In genomic region chr5:28170081-28170480, GRCm38 (mm10) we compare ENCODE assay signal across 18 mouse cellular contexts. TPM values are rescaled to one million over a fixed set of nuclear protein-coding genes. Genes with fewer than 3 reads are reported as not detected.
DNase-seq lines count a peak whose midpoint lies in the region; ATAC-seq and TF ChIP-seq lines count a peak whose summit lies in the region.
"Had no signal": no experiment of that assay in that cellular context is flagged by ENCODE, and none has a peak within 500 bp of the region (broad histone marks: within the 10 kb centered on the region; RNA-seq: fewer than 3 reads in every experiment).

No protein-coding gene starts in this region.

- H3K9me3 ChIP-seq in intestine, postnatal 0 days (ENCODE audit: control insufficient read depth): no peaks in the 10 kb centered on the region
- H3K9me3 ChIP-seq in intestine, embryonic 16.5 days (ENCODE audit: control insufficient read depth, low read length): no peaks in the 10 kb centered on the region
- H3K9me3 ChIP-seq in hindbrain, embryonic 15.5 days: no peaks in the 10 kb centered on the region
- no peaks in the 10 kb centered on the region for H3K9me3 ChIP-seq in midbrain, postnatal 0 days (ENCODE audit: low read length)
- H3K9me3 ChIP-seq in forebrain, embryonic 15.5 days: no peaks in the 10 kb centered on the region
- H3K9me3 ChIP-seq: limb, embryonic 12.5 days; lung, embryonic 15.5 days; megakaryocyte, embryonic 14.5 days; neural tube, embryonic 13.5 days had no signal

- no peak overlapping the region for H3K27ac ChIP-seq in intestine, postnatal 0 days (ENCODE audit: low read depth, low read length)
- H3K27ac ChIP-seq in intestine, embryonic 16.5 days (ENCODE audit: low read length): no peak overlapping the region
- no peak overlapping the region for H3K27ac ChIP-seq in hindbrain, embryonic 15.5 days (replicated peaks)
- no peak overlapping the region for H3K27ac ChIP-seq in midbrain, postnatal 0 days (ENCODE audit: low read depth, low read length)
- H3K27ac ChIP-seq in forebrain, embryonic 15.5 days (replicated peaks): no peak overlapping the region
- H3K27ac ChIP-seq: limb, embryonic 12.5 days; lung, embryonic 15.5 days; neural tube, embryonic 13.5 days had no signal

- H3K4me2 ChIP-seq in intestine, postnatal 0 days (replicated peaks; ENCODE audit: low read depth): no peak overlapping the region
- no peak overlapping the region for H3K4me2 ChIP-seq in intestine, embryonic 16.5 days (ENCODE audit: low read depth, low read length)
- H3K4me2 ChIP-seq in hindbrain, embryonic 15.5 days: peak overlapping the region; percentile 44
- peak overlapping the region; percentile 87 for H3K4me2 ChIP-seq in midbrain, postnatal 0 days (ENCODE audit: low read depth, low read length, poor library complexity, severe bottlenecking)
- no peak overlapping the region for H3K4me2 ChIP-seq in forebrain, embryonic 15.5 days (replicated peaks)
- H3K4me2 ChIP-seq: limb, embryonic 12.5 days; lung, embryonic 15.5 days; neural tube, embryonic 13.5 days had no signal

- no peak for TF ChIP-seq CTCF in intestine, postnatal 0 days (IDR thresholded peaks at IDR 0.05; ENCODE audit: low read depth)
- no peak for TF ChIP-seq CTCF in midbrain, postnatal 0 days (IDR thresholded peaks at IDR 0.05)

- no peak for ATAC-seq in intestine, postnatal 0 days
- ATAC-seq in intestine, embryonic 16.5 days: no peak
- no peak for ATAC-seq in hindbrain, embryonic 15.5 days (ENCODE audit: low FRiP score, low read depth)
- no peak for ATAC-seq in midbrain, postnatal 0 days (ENCODE audit: low FRiP score)
- no peak for ATAC-seq in erythroblast, adult 5-6 weeks (replicated peaks; ENCODE audit: low FRiP score, poor library complexity, severe bottlenecking)
- ATAC-seq in forebrain, embryonic 15.5 days (replicated peaks): no peak

- 6% methylated on average over 17 of the region's 17 CpGs for WGBS in intestine, postnatal 0 days
- WGBS in intestine, embryonic 16.5 days: 3% methylated on average over 17 of the region's 17 CpGs
- 3% methylated on average over 17 of the region's 17 CpGs for WGBS in hindbrain, embryonic 15.5 days
- 20% methylated on average over 17 of the region's 17 CpGs for WGBS in midbrain, postnatal 0 days
- 3% methylated on average over 17 of the region's 17 CpGs for WGBS in forebrain, embryonic 15.5 days

- peaks cover 97% of the 10 kb centered on the region for H3K27me3 ChIP-seq in intestine, postnatal 0 days (replicated peaks; ENCODE audit: control insufficient read depth, insufficient read depth, low read length)
- peaks cover 82% of the 10 kb centered on the region for H3K27me3 ChIP-seq in intestine, embryonic 16.5 days (replicated peaks; ENCODE audit: control insufficient read depth, insufficient read depth, low read length)
- peaks cover 80% of the 10 kb centered on the region for H3K27me3 ChIP-seq in hindbrain, embryonic 15.5 days
- H3K27me3 ChIP-seq in midbrain, postnatal 0 days (ENCODE audit: insufficient read depth, low read length): peaks cover 10% of the 10 kb centered on the region; the same call in 1 of the 2 replicates
- H3K27me3 ChIP-seq in forebrain, embryonic 15.5 days: peaks cover 86% of the 10 kb centered on the region

- peak; percentile 67 to 79 for DNase-seq in cerebellum, postnatal 25 days
- DNase-seq in midbrain, postnatal 0 days (ENCODE audit: low spot score): no peak
- no peak for DNase-seq in layer of hippocampus, postnatal 10 days (ENCODE audit: low spot score in 2 of 2)
- DNase-seq: adrenal gland, postnatal 10 days; gastrocnemius, postnatal 25 days; kidney, adult 2 months; thymus, postnatal 14 days had no signal

- H3K36me3 ChIP-seq in intestine, postnatal 0 days (ENCODE audit: control insufficient read depth, insufficient read depth): no peaks in the 10 kb centered on the region
- H3K36me3 ChIP-seq in intestine, embryonic 16.5 days (ENCODE audit: control insufficient read depth, insufficient read depth, low read length): no peaks in the 10 kb centered on the region
- no peaks in the 10 kb centered on the region for H3K36me3 ChIP-seq in hindbrain, embryonic 15.5 days
- H3K36me3 ChIP-seq in midbrain, postnatal 0 days (ENCODE audit: insufficient read depth, low read length): no peaks in the 10 kb centered on the region
- H3K36me3 ChIP-seq in forebrain, embryonic 15.5 days: no peaks in the 10 kb centered on the region
- H3K36me3 ChIP-seq: limb, embryonic 12.5 days; lung, embryonic 15.5 days; neural tube, embryonic 13.5 days had no signal

- no peaks in the 10 kb centered on the region; the same call in 1 of the 2 replicates for H3K4me1 ChIP-seq in intestine, postnatal 0 days (replicated peaks; ENCODE audit: control insufficient read depth, insufficient read depth, low read length)
- H3K4me1 ChIP-seq in intestine, embryonic 16.5 days (ENCODE audit: control insufficient read depth, insufficient read depth, low read length): peaks cover 20% of the 10 kb centered on the region
- H3K4me1 ChIP-seq in hindbrain, embryonic 15.5 days (replicated peaks): peaks cover 29% of the 10 kb centered on the region
- no peaks in the 10 kb centered on the region; the same call in 1 of the 2 replicates for H3K4me1 ChIP-seq in midbrain, postnatal 0 days (ENCODE audit: insufficient read depth, low read length)
- H3K4me1 ChIP-seq in forebrain, embryonic 15.5 days: peaks cover 20% of the 10 kb centered on the region

- H3K4me3 ChIP-seq in intestine, postnatal 0 days (ENCODE audit: low read depth, low read length): 0 out of 2 replicates have a peak overlapping the region, but pooled peaks have one; percentile 2
- H3K4me3 ChIP-seq in intestine, embryonic 16.5 days (ENCODE audit: low read length): no peak overlapping the region
- peak overlapping the region; percentile 46 for H3K4me3 ChIP-seq in hindbrain, embryonic 15.5 days
- peak overlapping the region; percentile 68 for H3K4me3 ChIP-seq in midbrain, postnatal 0 days (ENCODE audit: low read depth, low read length)
- no peak overlapping the region for H3K4me3 ChIP-seq in forebrain, embryonic 15.5 days
- H3K4me3 ChIP-seq: limb, embryonic 12.5 days; lung, embryonic 15.5 days; megakaryocyte, embryonic 14.5 days; neural tube, embryonic 13.5 days had no signal

- no peak overlapping the region for H3K9ac ChIP-seq in intestine, postnatal 0 days (ENCODE audit: low read depth, low read length)
- no peak overlapping the region for H3K9ac ChIP-seq in intestine, embryonic 16.5 days (ENCODE audit: low read depth, low read length)
- H3K9ac ChIP-seq in hindbrain, embryonic 15.5 days: no peak overlapping the region
- peak overlapping the region; percentile 33; the same call in 1 of the 2 replicates for H3K9ac ChIP-seq in midbrain, postnatal 0 days (replicated peaks; ENCODE audit: low read length, poor library complexity, severe bottlenecking)
- no peak overlapping the region for H3K9ac ChIP-seq in forebrain, embryonic 15.5 days (replicated peaks)
- H3K9ac ChIP-seq: limb, embryonic 12.5 days; lung, embryonic 15.5 days; neural tube, embryonic 13.5 days had no signal

RNA-seq across cellular contexts. Expression of gene En2, which starts 4.6 kb away (rescaled TPM):
- polyA plus RNA-seq in intestine, postnatal 0 days (2015; fragmentation: Nextera tagmentation; extraction: Ambion mirVana): not detected in 2 replicates
- polyA plus RNA-seq in intestine, embryonic 16.5 days (2015; fragmentation: Nextera tagmentation; extraction: Ambion mirVana): not detected in 2 replicates
- 0.60 and 1.3 TPM in 2 replicates for polyA plus RNA-seq in hindbrain, embryonic 15.5 days (2015; fragmentation: Nextera tagmentation; extraction: Ambion mirVana)
- total RNA-seq in midbrain, postnatal 0 days (2014; rRNA removed): 49.5 and 62.0 TPM in 2 replicates
- polyA plus RNA-seq in midbrain, postnatal 0 days (2015; fragmentation: Nextera tagmentation; extraction: Ambion mirVana): 0.86 and 1.0 TPM in 2 replicates
- not detected in 2 replicates for total RNA-seq in erythroblast, adult 5-6 weeks (2015; ENCODE audit: low replicate concordance)
- total RNA-seq in erythroblast, adult 5-6 weeks (2017; ENCODE audit: low replicate concordance): not detected in 2 replicates
- total RNA-seq in layer of hippocampus, postnatal 10 days (2021): under 1 TPM; 0.11 to 0.14 TPM
- not detected in 2 replicates for polyA plus RNA-seq in forebrain, embryonic 15.5 days (2015; fragmentation: Nextera tagmentation; extraction: Ambion mirVana)
- total RNA-seq: adrenal gland, postnatal 10 days had no signal
- polyA plus RNA-seq: C2C12; heart, embryonic 14.5 days; limb, embryonic 12.5 days; lung, embryonic 15.5 days; neural tube, embryonic 13.5 days had no signal

Comparison
In these comparisons a context has a peak if more than half of its experiments do, and no peak if none do; other contexts are left out.
1. H3K4me3 ChIP-seq: peak in intestine, postnatal 0 days (single experiment), hindbrain, embryonic 15.5 days (single experiment) and midbrain, postnatal 0 days (single experiment); none in intestine, embryonic 16.5 days (single experiment) and forebrain, embryonic 15.5 days (single experiment).
2. H3K4me2 ChIP-seq: peak in hindbrain, embryonic 15.5 days (single experiment) and midbrain, postnatal 0 days (single experiment); none in intestine, postnatal 0 days (single experiment), intestine, embryonic 16.5 days (single experiment) and forebrain, embryonic 15.5 days (single experiment).
3. DNase-seq: peak in cerebellum, postnatal 25 days (2 of 2); none in midbrain, postnatal 0 days (single experiment) and layer of hippocampus, postnatal 10 days (0 of 2).